Mouse (Mus musculus): ENCODE measurements at regions not wholly inside any gene's neighbourhood (a gene's known extent, or its start where the extent isn't known, plus 50 kb on each side); places are given as distances from the start of the nearest gene placed in this dataset.

DNA sequence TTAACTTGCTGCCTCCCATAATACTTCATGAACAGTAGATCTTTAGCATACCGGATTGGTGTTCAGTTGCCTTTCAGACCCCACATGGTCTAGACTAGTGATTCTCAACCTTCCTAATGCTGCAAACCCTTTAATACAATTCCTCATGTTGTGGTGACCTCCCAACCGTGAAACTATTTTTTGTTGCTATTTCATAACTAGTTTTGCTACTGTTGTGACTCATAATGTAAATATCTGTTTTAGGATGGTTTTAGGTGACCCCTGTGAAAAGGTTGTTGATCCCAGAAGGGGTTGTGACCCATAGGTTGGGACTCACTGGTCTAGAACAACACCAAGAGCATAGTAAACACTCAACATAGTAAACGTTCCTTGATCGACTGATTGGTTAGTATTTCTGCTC, 304.1 kb downstream of the Slc4a3 start:
- Histone ChIP-seq H3K27me3 (ENCODE audit: insufficient read depth, low read length) (no peaks in the 10 kb centered on the region), H3K4me1 (ENCODE audit: insufficient read depth, low read length) (no peaks in the 10 kb centered on the region), H3K9ac (replicated peaks; ENCODE audit: low read length) (no peak overlapping the region), H3K4me3 (ENCODE audit: low read length) (no peak overlapping the region), H3K27ac (no peak overlapping the region), H3K36me3 (ENCODE audit: insufficient read depth, low read length) (no peaks in the 10 kb centered on the region), H3K9me3 (ENCODE audit: low read length) (no peaks in the 10 kb centered on the region), H3K4me2 (ENCODE audit: low read depth, low read length) (no peak overlapping the region)
- ATAC-seq (no peak), DNase-seq (ENCODE audit: low spot score) (no peak)
- no peak for TF ChIP-seq CTCF (IDR thresholded peaks at IDR 0.05; ENCODE audit: low read depth)
- WGBS = 96% methylated on average over 4 of the region's 4 CpGs

DNA sequence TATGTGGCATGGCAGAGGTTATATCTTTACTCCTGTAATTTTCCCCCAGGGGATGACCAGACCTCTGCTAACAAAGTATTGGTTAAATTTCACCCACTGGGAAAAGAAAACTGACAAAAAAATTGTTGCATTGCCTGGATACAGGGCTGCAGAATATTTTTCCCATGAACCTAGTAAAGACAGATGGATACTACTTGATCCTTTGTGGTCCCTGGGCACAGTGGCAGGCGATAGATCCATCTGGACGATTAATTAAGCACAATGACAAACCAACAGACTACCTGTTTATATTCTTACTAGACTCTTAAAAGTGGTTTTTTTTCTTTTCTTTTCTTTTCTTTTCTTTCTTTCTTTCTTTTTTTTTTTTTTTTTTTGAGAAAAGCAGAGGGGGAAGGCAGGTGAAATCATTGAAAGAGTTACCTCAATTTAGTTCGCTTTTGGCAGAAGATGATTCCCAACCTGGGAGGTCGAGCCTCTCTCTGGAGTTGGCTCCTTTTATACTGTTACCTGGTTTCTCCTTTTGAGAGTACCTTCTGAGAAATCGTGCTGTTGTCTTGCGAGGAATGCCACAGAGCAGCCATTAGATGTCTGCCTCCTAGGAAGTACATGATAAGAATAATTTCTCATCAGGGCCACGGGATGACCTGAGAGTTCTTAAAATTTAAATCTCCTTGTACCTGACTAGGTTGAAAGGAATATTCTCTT, 312.6 kb downstream of the Slc4a3 start:
- Histone ChIP-seq H3K4me1 (ENCODE audit: insufficient read depth, low read length) (no peaks in the 10 kb centered on the region), H3K4me3 (ENCODE audit: low read length) (no peak overlapping the region), H3K9me3 (ENCODE audit: low read length) (no peaks in the 10 kb centered on the region), H3K9ac (replicated peaks; ENCODE audit: low read length) (no peak overlapping the region), H3K27ac (no peak overlapping the region), H3K4me2 (ENCODE audit: low read depth, low read length) (no peak overlapping the region), H3K27me3 (ENCODE audit: insufficient read depth, low read length) (no peaks in the 10 kb centered on the region), H3K36me3 (ENCODE audit: insufficient read depth, low read length) (no peaks in the 10 kb centered on the region)
- TF ChIP-seq CTCF (IDR thresholded peaks at IDR 0.05; ENCODE audit: low read depth) = no peak
- ATAC-seq (no peak), DNase-seq (ENCODE audit: low spot score) (peak; percentile 10)
- 69% methylated on average over 7 of the region's 7 CpGs for WGBS

DNA sequence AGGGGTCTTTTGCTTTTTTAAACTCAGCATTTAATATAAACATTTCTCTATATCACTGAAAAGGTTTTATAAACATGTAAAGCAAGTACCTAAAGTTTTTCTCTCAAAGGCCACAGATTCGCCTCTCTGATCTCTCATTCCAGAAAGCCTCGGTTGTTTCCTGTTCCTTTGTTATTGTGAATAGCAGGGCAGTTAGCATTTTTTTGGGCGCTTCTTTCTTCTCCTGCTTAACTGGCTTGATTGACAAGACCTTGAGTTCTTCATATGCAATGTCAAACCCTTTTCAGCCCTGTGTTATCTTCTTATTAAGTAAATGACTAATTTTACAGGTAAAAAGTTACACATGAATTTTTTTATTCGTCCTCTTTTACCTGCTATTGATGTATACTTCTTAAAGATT, 316.7 kb downstream of the Slc4a3 start:
- H3K9me3 ChIP-seq (ENCODE audit: low read length) = no peaks in the 10 kb centered on the region
- H3K4me3 ChIP-seq (ENCODE audit: low read length) = no peak overlapping the region
- H3K36me3 ChIP-seq (ENCODE audit: insufficient read depth, low read length) = no peaks in the 10 kb centered on the region
- DNase-seq (ENCODE audit: low spot score) = no peak
- H3K9ac ChIP-seq (replicated peaks; ENCODE audit: low read length) = no peak overlapping the region
- ATAC-seq = no peak
- no peak for TF ChIP-seq CTCF (IDR thresholded peaks at IDR 0.05; ENCODE audit: low read depth)
- H3K27ac ChIP-seq = no peak overlapping the region
- no peaks in the 10 kb centered on the region for H3K4me1 ChIP-seq (ENCODE audit: insufficient read depth, low read length)
- 61% methylated on average over 4 of the region's 4 CpGs for WGBS
- no peaks in the 10 kb centered on the region for H3K27me3 ChIP-seq (ENCODE audit: insufficient read depth, low read length)
- H3K4me2 ChIP-seq (ENCODE audit: low read depth, low read length) = no peak overlapping the region

GRCm38 (mm10) chr1:75866556-75866955, 320.5 kb downstream of the Slc4a3 start:
- DNase-seq (ENCODE audit: low spot score) (no peak), ATAC-seq (no peak)
- H3K4me2 ChIP-seq (ENCODE audit: low read depth, low read length) = no peak overlapping the region
- 74% methylated on average over 6 of the region's 6 CpGs for WGBS
- H3K27me3 ChIP-seq (ENCODE audit: insufficient read depth, low read length) = no peaks in the 10 kb centered on the region
- H3K9me3 ChIP-seq (ENCODE audit: low read length) = no peaks in the 10 kb centered on the region
- H3K36me3 ChIP-seq (ENCODE audit: insufficient read depth, low read length) = no peaks in the 10 kb centered on the region
- H3K9ac ChIP-seq (replicated peaks; ENCODE audit: low read length) = no peak overlapping the region
- H3K4me3 ChIP-seq (ENCODE audit: low read length) = no peak overlapping the region
- TF ChIP-seq CTCF (IDR thresholded peaks at IDR 0.05; ENCODE audit: low read depth) = no peak
- H3K27ac ChIP-seq = no peak overlapping the region
- H3K4me1 ChIP-seq (ENCODE audit: insufficient read depth, low read length) = no peaks in the 10 kb centered on the region

- no peak overlapping the region for H3K9ac ChIP-seq (replicated peaks; ENCODE audit: low read length)
- TF ChIP-seq CTCF (IDR thresholded peaks at IDR 0.05; ENCODE audit: low read depth) = no peak
- H3K4me1 ChIP-seq (ENCODE audit: insufficient read depth, low read length) = no peaks in the 10 kb centered on the region
- H3K27me3 ChIP-seq (ENCODE audit: insufficient read depth, low read length) = no peaks in the 10 kb centered on the region
- no peak overlapping the region for H3K4me2 ChIP-seq (ENCODE audit: low read depth, low read length)
- ATAC-seq (no peak), DNase-seq (ENCODE audit: low spot score) (no peak)
- no peaks in the 10 kb centered on the region for H3K36me3 ChIP-seq (ENCODE audit: insufficient read depth, low read length)
- H3K27ac ChIP-seq = no peak overlapping the region
- WGBS = 78% methylated on average over 2 of the region's 2 CpGs
- H3K9me3 ChIP-seq (ENCODE audit: low read length) = no peaks in the 10 kb centered on the region
- H3K4me3 ChIP-seq (ENCODE audit: low read length) = no peak overlapping the region
Measured at GRCm38 (mm10) chr1:75869414-75869813, 323.3 kb downstream of the Slc4a3 start.

- TF ChIP-seq CTCF (IDR thresholded peaks at IDR 0.05; ENCODE audit: low read depth) = no peak
Measured at GRCm38 (mm10) chr1:75869846-75870245, 323.8 kb downstream of the Slc4a3 start.

DNA sequence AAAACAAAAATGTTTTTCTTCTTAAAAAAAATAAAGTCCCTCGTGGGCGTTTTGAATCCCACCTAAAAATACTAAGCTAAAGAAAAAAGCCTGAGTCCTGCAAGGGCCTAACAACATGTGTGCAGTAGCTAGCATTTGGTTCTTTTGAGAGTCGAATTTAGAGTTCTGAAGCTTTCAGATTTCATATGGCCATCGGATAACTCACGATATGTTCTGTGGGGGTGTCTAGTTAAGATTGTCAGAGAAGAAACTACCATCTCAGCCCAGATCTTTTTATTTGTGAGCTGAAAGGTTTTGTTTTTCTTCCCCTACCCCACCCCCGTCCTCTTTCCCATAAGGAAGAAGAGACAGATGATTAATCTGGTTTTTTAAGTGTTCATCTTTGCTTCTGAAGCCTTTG, 327.8 kb downstream of the Slc4a3 start:
- H3K27ac ChIP-seq = no peak overlapping the region
- H3K9ac ChIP-seq (replicated peaks; ENCODE audit: low read length) = no peak overlapping the region
- no peaks in the 10 kb centered on the region for H3K27me3 ChIP-seq (ENCODE audit: insufficient read depth, low read length)
- H3K36me3 ChIP-seq (ENCODE audit: insufficient read depth, low read length) = no peaks in the 10 kb centered on the region
- no peaks in the 10 kb centered on the region for H3K4me1 ChIP-seq (ENCODE audit: insufficient read depth, low read length)
- H3K4me3 ChIP-seq (ENCODE audit: low read length) = no peak overlapping the region
- DNase-seq (ENCODE audit: low spot score) (no peak), ATAC-seq (no peak)
- no peak for TF ChIP-seq CTCF (IDR thresholded peaks at IDR 0.05; ENCODE audit: low read depth)
- H3K4me2 ChIP-seq (ENCODE audit: low read depth, low read length) = no peak overlapping the region
- 93% methylated on average over 6 of the region's 6 CpGs for WGBS
- H3K9me3 ChIP-seq (ENCODE audit: low read length) = no peaks in the 10 kb centered on the region

More at GRCm38 (mm10) chr1:75869846-75870245, 323.8 kb downstream of the Slc4a3 start:
- Histone ChIP-seq H3K27ac (no peak overlapping the region), H3K9me3 (ENCODE audit: low read length) (no peaks in the 10 kb centered on the region), H3K36me3 (ENCODE audit: insufficient read depth, low read length) (no peaks in the 10 kb centered on the region), H3K4me3 (ENCODE audit: low read length) (no peak overlapping the region), H3K9ac (replicated peaks; ENCODE audit: low read length) (no peak overlapping the region), H3K27me3 (ENCODE audit: insufficient read depth, low read length) (no peaks in the 10 kb centered on the region), H3K4me2 (ENCODE audit: low read depth, low read length) (no peak overlapping the region), H3K4me1 (ENCODE audit: insufficient read depth, low read length) (no peaks in the 10 kb centered on the region)
- ATAC-seq (no peak), DNase-seq (ENCODE audit: low spot score) (no peak)
- 66% methylated on average over 5 of the region's 5 CpGs for WGBS
